Mouse (Mus musculus): Measurements from ENCODE around the gene Hs1bp3.

Hs1bp3 gene

GRCm38 (mm10) chr12:8337286-8338060 lies 24.2 kb downstream of the Hs1bp3 start:
- no peak for DNase-seq

- no peak for DNase-seq
Observed at GRCm38 (mm10) chr12:8338491-8338890, 25.3 kb downstream of the Hs1bp3 start.

- no peak for DNase-seq
Observed at GRCm38 (mm10) chr12:8338918-8339317, 25.7 kb downstream of the Hs1bp3 start.

- no peak for DNase-seq
Observed at GRCm38 (mm10) chr12:8339591-8340319, 26.5 kb downstream of the Hs1bp3 start.

- no peak for DNase-seq
Observed at GRCm38 (mm10) chr12:8341008-8341407, 27.8 kb downstream of the Hs1bp3 start.

- no peak for DNase-seq
Observed at GRCm38 (mm10) chr12:8343381-8343780, 30.1 kb downstream of the Hs1bp3 start.

GRCm38 (mm10) chr12:8344897-8345296 lies 31.7 kb downstream of the Hs1bp3 start:
- DNase-seq, result peak; percentile 75

- DNase-seq, result no peak
Observed at GRCm38 (mm10) chr12:8345539-8345938, 32.3 kb downstream of the Hs1bp3 start.

GRCm38 (mm10) chr12:8347746-8348462 lies 34.7 kb downstream of the Hs1bp3 start:
- no peak for DNase-seq

GRCm38 (mm10) chr12:8348733-8349513 lies 35.7 kb downstream of the Hs1bp3 start:
- DNase-seq, result peak; percentile 67

GRCm38 (mm10) chr12:8351025-8351903 lies 38.0 kb downstream of the Hs1bp3 start:
- peak; percentile 67 for DNase-seq

- no peak for DNase-seq
Observed at GRCm38 (mm10) chr12:8353071-8353470, 39.8 kb downstream of the Hs1bp3 start.

- DNase-seq, result no peak
Observed at GRCm38 (mm10) chr12:8354187-8354586, 41.0 kb downstream of the Hs1bp3 start.

GRCm38 (mm10) chr12:8355011-8355410 lies 41.8 kb downstream of the Hs1bp3 start:
- no peak for DNase-seq

- peak; percentile 76 for DNase-seq
Observed at GRCm38 (mm10) chr12:8357449-8357848, 44.2 kb downstream of the Hs1bp3 start.

- no peak for DNase-seq
Observed at GRCm38 (mm10) chr12:8358344-8358966, 45.2 kb downstream of the Hs1bp3 start.

GRCm38 (mm10) chr12:8359418-8360112 lies 46.3 kb downstream of the Hs1bp3 start:
- no peak for DNase-seq

GRCm38 (mm10) chr12:8361866-8362265 lies 48.6 kb downstream of the Hs1bp3 start:
- no peak for DNase-seq

- no peak for DNase-seq
Observed at GRCm38 (mm10) chr12:8362400-8362799, 49.2 kb downstream of the Hs1bp3 start.

GRCm38 (mm10) chr12:8364321-8364838 lies 51.1 kb downstream of the Hs1bp3 start:
- DNase-seq, result no peak

Data from lung, postnatal 14 days (tissue).